In genomic region chr13:48230996-48231395, GRCm38 (mm10) we compare ENCODE assay signal across 14 mouse cellular contexts. TPM values are rescaled to one million over a fixed set of nuclear protein-coding genes. Genes with fewer than 3 reads are reported as not detected.
DNase-seq lines count a peak whose midpoint lies in the region; ATAC-seq and TF ChIP-seq lines count a peak whose summit lies in the region.
"Had no signal": no experiment of that assay in that cellular context is flagged by ENCODE, and none has a peak within 500 bp of the region (broad histone marks: within the 10 kb centered on the region; RNA-seq: fewer than 3 reads in every experiment).

No protein-coding gene starts in this region.

- no peak overlapping the region for H3K9ac ChIP-seq in hindbrain, embryonic 15.5 days
- H3K9ac ChIP-seq in hindbrain, postnatal 0 days (replicated peaks; ENCODE audit: low read length), result no peak overlapping the region
- H3K9ac ChIP-seq in neural tube, embryonic 15.5 days (replicated peaks), result no peak overlapping the region

- WGBS in hindbrain, embryonic 15.5 days, result 41% methylated on average over 6 of the region's 6 CpGs
- 35% methylated on average over 6 of the region's 6 CpGs for WGBS in hindbrain, postnatal 0 days
- WGBS in neural tube, embryonic 15.5 days, result 58% methylated on average over 6 of the region's 6 CpGs

- no peak for TF ChIP-seq CTCF in hindbrain, postnatal 0 days (IDR thresholded peaks at IDR 0.05; ENCODE audit: low read depth)

- no peak for DNase-seq in hindbrain, postnatal 0 days (ENCODE audit: low spot score)
- peak; percentile 5 for DNase-seq in right cerebral cortex, adult 18-20 months
- DNase-seq in right cerebral cortex, postnatal 25 days, result no peak
- peak; percentile 16 for DNase-seq in fibroblast of lung, adult 2 months (ENCODE audit: low read depth)
- no peak for DNase-seq in spleen, postnatal 10 days (ENCODE audit: low spot score in 2 of 2)
- no peak for DNase-seq in kidney, postnatal 10 days
- DNase-seq: cerebellum, adult 9-11 months; gastrocnemius, postnatal 36 days; heart, postnatal 4 days; kidney, postnatal 25 days had no signal

- no peaks in the 10 kb centered on the region for H3K27me3 ChIP-seq in hindbrain, embryonic 15.5 days
- H3K27me3 ChIP-seq in hindbrain, postnatal 0 days (ENCODE audit: insufficient read depth, low read length), result no peaks in the 10 kb centered on the region
- no peaks in the 10 kb centered on the region for H3K27me3 ChIP-seq in neural tube, embryonic 15.5 days (replicated peaks)

- H3K4me1 ChIP-seq in hindbrain, embryonic 15.5 days (replicated peaks), result peaks cover 21% of the 10 kb centered on the region
- peaks cover 6% of the 10 kb centered on the region for H3K4me1 ChIP-seq in hindbrain, postnatal 0 days (ENCODE audit: insufficient read depth, low read length)
- H3K4me1 ChIP-seq in neural tube, embryonic 15.5 days, result peaks cover 22% of the 10 kb centered on the region

- no peaks in the 10 kb centered on the region for H3K9me3 ChIP-seq in hindbrain, embryonic 15.5 days
- H3K9me3 ChIP-seq in hindbrain, postnatal 0 days (ENCODE audit: low read length), result no peaks in the 10 kb centered on the region
- no peaks in the 10 kb centered on the region for H3K9me3 ChIP-seq in neural tube, embryonic 15.5 days (replicated peaks)

- H3K27ac ChIP-seq in hindbrain, embryonic 15.5 days (replicated peaks), result 0 out of 2 replicates have a peak overlapping the region, but pooled peaks have one; percentile 34
- H3K27ac ChIP-seq in hindbrain, postnatal 0 days, result no peak overlapping the region
- H3K27ac ChIP-seq in neural tube, embryonic 15.5 days (replicated peaks), result peak overlapping the region; percentile 37; the same call in 1 of the 2 replicates

- H3K36me3 ChIP-seq in hindbrain, embryonic 15.5 days, result no peaks in the 10 kb centered on the region
- H3K36me3 ChIP-seq in hindbrain, postnatal 0 days (ENCODE audit: insufficient read depth, low read length), result no peaks in the 10 kb centered on the region
- H3K36me3 ChIP-seq in neural tube, embryonic 15.5 days, result no peaks in the 10 kb centered on the region

- H3K4me2 ChIP-seq in hindbrain, embryonic 15.5 days, result no peak overlapping the region
- H3K4me2 ChIP-seq in hindbrain, postnatal 0 days (ENCODE audit: low read depth, low read length), result no peak overlapping the region
- no peak overlapping the region for H3K4me2 ChIP-seq in neural tube, embryonic 15.5 days

- H3K4me3 ChIP-seq in hindbrain, embryonic 15.5 days, result no peak overlapping the region
- no peak overlapping the region for H3K4me3 ChIP-seq in hindbrain, postnatal 0 days (ENCODE audit: low read length)
- H3K4me3 ChIP-seq in neural tube, embryonic 15.5 days (replicated peaks), result no peak overlapping the region
- H3K4me3 ChIP-seq: erythroblast, embryonic 14.5 days had no signal

- ATAC-seq in hindbrain, embryonic 15.5 days (ENCODE audit: low FRiP score, low read depth), result no peak
- no peak for ATAC-seq in hindbrain, postnatal 0 days
- ATAC-seq in neural tube, embryonic 15.5 days (ENCODE audit: low FRiP score), result no peak

RNA-seq across cellular contexts. Expression of gene Id4, which starts 30.0 kb away (rescaled TPM):
- polyA plus RNA-seq in hindbrain, embryonic 15.5 days (2015; fragmentation: Nextera tagmentation; extraction: Ambion mirVana), result 96.6 and 119 TPM in 2 replicates
- total RNA-seq in hindbrain, postnatal 0 days (2014; rRNA removed), result 66.3 and 67.8 TPM in 2 replicates
- 60.6 and 65.6 TPM in 2 replicates for polyA plus RNA-seq in hindbrain, postnatal 0 days (2015; fragmentation: Nextera tagmentation; extraction: Ambion mirVana)
- polyA plus RNA-seq in neural tube, embryonic 15.5 days (2015; fragmentation: Nextera tagmentation; extraction: Ambion mirVana), result 95.5 and 114 TPM in 2 replicates
- total RNA-seq: monocyte, adult 5-6 weeks had no signal

Comparison
In these comparisons a context has a peak if more than half of its experiments do, and no peak if none do; other contexts are left out.
1. DNase-seq: peak in right cerebral cortex, adult 18-20 months (single experiment) and fibroblast of lung, adult 2 months (single experiment); none in hindbrain, postnatal 0 days (single experiment), right cerebral cortex, postnatal 25 days (single experiment), spleen, postnatal 10 days (0 of 2) and kidney, postnatal 10 days (single experiment).